Mouse (Mus musculus): ENCODE results near the gene Reck.

DNA sequence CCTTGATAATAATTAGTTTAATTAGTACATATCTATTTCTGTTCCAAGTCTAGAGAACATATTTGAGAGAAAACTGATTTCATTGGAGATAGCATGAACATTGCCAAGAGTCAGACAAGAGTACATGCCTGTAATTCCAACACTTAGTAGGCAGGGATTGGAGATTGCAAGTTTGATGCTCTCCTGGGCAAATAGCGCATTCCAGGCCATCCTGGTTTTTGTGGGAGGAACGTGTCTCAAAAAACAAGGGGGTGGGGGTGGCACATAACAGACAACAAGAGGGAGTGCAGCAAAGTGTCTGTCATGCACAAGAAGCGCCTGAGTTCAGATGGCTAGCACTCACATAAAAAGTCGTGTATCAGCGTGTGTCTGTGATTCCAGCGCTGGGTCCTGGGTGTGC is 4.2 kb downstream of the Reck start:
- no peak for TF ChIP-seq CTCF (IDR thresholded peaks at IDR 0.05; ENCODE audit: borderline replicate concordance, insufficient read depth, low read length)
- no peak for TF ChIP-seq POLR2A (IDR thresholded peaks at IDR 0.05; ENCODE audit: low read depth, low read length)
